Mouse (Mus musculus) forebrain, embryonic 15.5 days (tissue): Measurements from ENCODE around the gene Dock1. TPM values are rescaled to one million over a fixed set of nuclear protein-coding genes. Genes with fewer than 3 reads are reported as not detected.

ENCODE experiments used
- ATAC-seq: fragments of 200-750 bp; cut with Nextera tagmentation; replicated peaks from 2 replicates; pipeline ENCODE4 v1.8.0; 2017; ENCODE audit warnings: mild to moderate bottlenecking, moderate TSS enrichment, moderate library complexity
- H3K27ac ChIP-seq: fragments of 300-500 bp; sonication (generic); replicated peaks from 2 replicates; pipeline ENCODE4 v1.5.1; 2015; ENCODE audit warnings: mild to moderate bottlenecking, inconsistent platforms
- H3K27me3 ChIP-seq: fragments of 300-500 bp; sonication (generic); 2 replicates; pipeline ENCODE4 v1.6.1; 2015; ENCODE audit warnings: inconsistent platforms
- H3K36me3 ChIP-seq: fragments of 300-500 bp; sonication (generic); 2 replicates; pipeline ENCODE4 v1.6.1; 2015; ENCODE audit warnings: mild to moderate bottlenecking, inconsistent platforms
- H3K4me1 ChIP-seq: fragments of 300-500 bp; sonication (generic); 2 replicates; pipeline ENCODE4 v1.6.1; 2015; ENCODE audit warnings: inconsistent platforms
- H3K4me2 ChIP-seq: fragments of 300-500 bp; sonication (generic); replicated peaks from 2 replicates; pipeline ENCODE4 v1.6.1; 2015; ENCODE audit warnings: mild to moderate bottlenecking, inconsistent platforms
- H3K4me3 ChIP-seq: fragments of 300-500 bp; sonication (generic); 2 replicates; pipeline ENCODE4 v1.5.1; 2015; ENCODE audit warnings: mild to moderate bottlenecking, inconsistent platforms
- H3K9ac ChIP-seq: fragments of 300-500 bp; sonication (generic); replicated peaks from 2 replicates; pipeline ENCODE4 v1.6.1; 2015; ENCODE audit warnings: mild to moderate bottlenecking, inconsistent platforms
- H3K9me3 ChIP-seq: fragments of 300-500 bp; sonication (generic); 2 replicates; pipeline ENCODE4 v1.6.1; 2016; ENCODE audit warnings: inconsistent platforms
- WGBS: fragments of 180-500 bp; shearing (Covaris S2); methylation state at CpG from one replicate; pipeline ENCODE4 v1.1.7; 2015; ENCODE audit warnings: mixed read lengths; 5-methylcytosine and 5-hydroxymethylcytosine counted together
- polyA plus RNA-seq: library from polyadenylated mRNA; unstranded; fragments of >200 nt; fragmentation: Nextera tagmentation; extraction: Ambion mirVana; gene quantifications from 2 replicates; pipeline ENCODE4 v1.2.1, GENCODE M21; 2015

Gene Dock1
- polyA plus RNA-seq, 1 experiment from 2014 or later: 7.7 TPM

DNA sequence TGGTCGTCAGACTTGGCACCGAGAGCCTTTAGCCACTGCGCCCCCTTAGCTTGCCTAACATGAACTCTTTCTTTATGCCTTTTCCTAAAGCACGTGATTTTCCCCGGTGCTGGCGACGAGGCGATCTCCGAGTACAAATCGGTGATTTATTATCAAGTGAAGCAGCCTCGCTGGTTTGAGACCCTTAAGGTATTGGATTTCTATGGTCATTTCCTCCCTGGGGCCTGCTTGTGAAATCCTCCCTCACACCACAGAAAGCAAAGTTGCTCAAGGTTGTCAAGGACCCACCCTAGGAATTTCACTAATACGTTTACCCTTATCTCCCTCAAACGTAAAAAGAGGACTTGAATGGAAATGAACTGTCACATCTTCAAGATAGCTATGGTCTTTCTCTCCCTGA lies 94.7 kb downstream of the Dock1 start:
- Histone ChIP-seq H3K36me3 (no peaks in the 10 kb centered on the region), H3K4me1 (no peaks in the 10 kb centered on the region), H3K4me2 (no peak overlapping the region), H3K4me3 (no peak overlapping the region), H3K9me3 (no peaks in the 10 kb centered on the region), H3K9ac (no peak overlapping the region), H3K27me3 (no peaks in the 10 kb centered on the region), H3K27ac (no peak overlapping the region)
- WGBS: 94% methylated on average over 13 of the region's 13 CpGs
- no peak for ATAC-seq

DNA sequence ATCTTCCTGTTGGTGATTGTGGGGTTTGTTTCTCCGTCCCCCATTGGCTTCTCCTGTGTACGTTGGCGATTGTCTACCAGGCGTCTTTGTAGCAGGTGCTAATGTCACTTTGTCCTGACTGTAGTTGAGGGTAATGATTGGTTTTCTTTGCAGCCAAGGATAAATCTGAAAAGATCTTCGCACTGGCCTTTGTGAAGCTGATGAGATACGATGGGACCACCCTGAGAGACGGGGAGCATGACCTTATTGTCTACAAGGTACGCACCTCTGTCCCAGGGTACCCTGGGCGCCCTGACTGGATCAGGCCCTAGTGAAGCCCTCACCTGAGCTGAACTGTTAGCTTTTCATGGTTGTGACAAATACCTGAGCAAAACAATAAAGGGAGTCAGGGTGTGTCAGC lies 100.9 kb downstream of the Dock1 start:
- ATAC-seq: no peak
- WGBS: 94% methylated on average over 9 of the region's 9 CpGs

DNA sequence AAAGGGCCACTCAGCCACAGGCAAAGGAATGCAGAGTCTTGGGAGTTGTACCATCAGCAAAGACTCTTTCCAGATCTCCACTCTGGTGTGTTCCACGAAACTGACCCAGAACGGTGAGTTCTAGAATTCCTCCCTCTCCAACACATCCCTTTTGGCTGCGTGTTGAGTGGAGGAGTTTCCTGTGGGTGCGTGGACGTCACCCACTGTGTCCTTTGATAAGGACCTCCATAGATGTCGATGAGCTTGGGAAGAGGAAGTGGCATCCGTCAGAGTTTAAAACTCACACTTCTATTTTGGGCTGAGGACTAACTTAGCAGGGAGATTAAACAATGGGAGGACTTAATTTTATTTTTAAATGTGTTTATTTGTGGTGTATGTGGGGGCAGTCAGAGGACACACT lies 101.9 kb downstream of the Dock1 start:
- Histone ChIP-seq H3K4me1 (peaks cover 36% of the 10 kb centered on the region), H3K9me3 (no peaks in the 10 kb centered on the region), H3K27ac (no peak overlapping the region), H3K9ac (no peak overlapping the region), H3K4me3 (no peak overlapping the region), H3K27me3 (no peaks in the 10 kb centered on the region), H3K36me3 (no peaks in the 10 kb centered on the region), H3K4me2 (no peak overlapping the region)
- no peak for ATAC-seq
- WGBS: 93% methylated on average over 7 of the region's 7 CpGs

More for the DNA sequence above, 100.9 kb downstream of the Dock1 start:
- H3K4me3 ChIP-seq: no peak overlapping the region
- H3K27me3 ChIP-seq: no peaks in the 10 kb centered on the region
- H3K4me2 ChIP-seq: no peak overlapping the region
- no peak overlapping the region for H3K27ac ChIP-seq
- no peaks in the 10 kb centered on the region for H3K9me3 ChIP-seq
- H3K4me1 ChIP-seq: peaks cover 36% of the 10 kb centered on the region
- no peaks in the 10 kb centered on the region for H3K36me3 ChIP-seq
- no peak overlapping the region for H3K9ac ChIP-seq

DNA sequence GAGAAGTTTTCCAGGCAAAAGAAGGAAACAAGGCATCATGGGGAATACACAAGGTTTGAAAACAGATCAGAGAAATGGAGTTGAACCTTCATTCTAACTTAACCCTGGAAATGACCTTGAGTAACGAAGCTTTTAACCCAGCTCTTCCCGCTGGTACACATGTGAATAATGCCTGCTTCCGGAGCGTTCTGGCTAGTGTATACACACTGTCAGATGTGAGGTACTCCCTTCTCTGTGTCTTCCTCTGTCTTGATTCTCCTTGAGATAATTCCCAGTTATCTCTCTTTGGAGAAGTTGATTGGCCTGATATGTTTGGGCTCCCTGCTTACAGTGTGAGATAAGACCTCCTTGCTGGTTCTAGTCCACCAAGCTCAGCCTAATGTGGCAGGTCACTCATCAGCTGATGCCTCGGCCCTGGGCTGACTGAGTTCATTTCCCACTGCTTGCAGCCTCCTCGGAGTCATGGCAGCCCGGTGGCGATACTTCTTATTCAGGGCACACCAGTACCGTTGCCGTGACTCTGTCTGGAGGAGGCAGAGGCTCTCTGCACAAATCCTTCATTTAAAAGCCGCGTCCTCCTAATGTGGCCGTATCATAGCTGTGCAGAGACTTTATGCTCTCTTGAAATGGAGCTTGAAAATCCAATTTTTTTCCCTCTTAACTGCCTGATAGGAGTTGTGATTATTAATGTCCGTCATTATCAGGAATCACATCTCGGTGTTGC lies 102.6 kb downstream of the Dock1 start:
- H3K9me3 ChIP-seq: no peaks in the 10 kb centered on the region
- H3K36me3 ChIP-seq: no peaks in the 10 kb centered on the region
- no peak overlapping the region for H3K4me2 ChIP-seq
- H3K27ac ChIP-seq: 0 out of 2 replicates have a peak overlapping the region, but pooled peaks have one; percentile 9
- no peak overlapping the region for H3K9ac ChIP-seq
- 79% methylated on average over 15 of the region's 15 CpGs for WGBS
- no peaks in the 10 kb centered on the region for H3K27me3 ChIP-seq
- no peak overlapping the region for H3K4me3 ChIP-seq
- ATAC-seq: no peak
- H3K4me1 ChIP-seq: peaks cover 36% of the 10 kb centered on the region

DNA sequence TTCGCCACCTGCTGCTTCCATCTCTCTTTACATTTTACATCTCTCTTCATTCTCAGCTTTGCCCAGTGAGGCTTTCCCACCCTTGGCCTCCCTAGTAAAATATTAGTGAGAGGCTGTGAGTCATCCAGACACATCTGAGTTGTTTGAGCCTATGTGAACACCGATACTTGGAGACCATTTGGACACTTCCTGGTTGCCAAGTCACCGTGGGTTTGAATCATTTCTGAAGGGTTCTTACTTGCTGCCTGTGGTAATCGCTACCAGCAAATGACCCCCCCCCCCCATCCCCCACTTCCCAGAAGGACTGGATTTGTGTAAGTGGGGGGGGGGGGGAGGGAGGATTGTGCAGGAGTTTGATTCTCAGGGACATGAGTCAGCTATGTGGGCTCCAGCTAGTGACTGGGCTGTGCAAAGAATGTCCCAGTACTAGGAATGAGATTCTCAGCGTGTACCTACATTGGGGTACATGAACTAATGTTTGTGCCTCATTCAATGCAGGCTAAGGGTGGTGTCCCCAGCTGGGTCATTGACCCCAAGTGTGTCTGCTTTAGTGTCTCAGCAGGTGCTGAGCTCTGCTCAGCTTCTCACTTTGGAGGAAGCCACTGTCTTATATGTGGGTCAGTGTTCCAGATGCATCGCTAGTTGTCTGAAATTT lies 103.4 kb downstream of the Dock1 start:
- Histone ChIP-seq H3K9me3 (no peaks in the 10 kb centered on the region), H3K4me1 (peaks cover 36% of the 10 kb centered on the region), H3K9ac (no peak overlapping the region), H3K27me3 (no peaks in the 10 kb centered on the region), H3K27ac (peak overlapping the region; percentile 73), H3K4me2 (peak overlapping the region; percentile 27; the same call in 1 of the 2 replicates), H3K4me3 (no peak overlapping the region), H3K36me3 (no peaks in the 10 kb centered on the region)
- 66% methylated on average over 6 of the region's 6 CpGs for WGBS
- ATAC-seq: peak; percentile 35

DNA sequence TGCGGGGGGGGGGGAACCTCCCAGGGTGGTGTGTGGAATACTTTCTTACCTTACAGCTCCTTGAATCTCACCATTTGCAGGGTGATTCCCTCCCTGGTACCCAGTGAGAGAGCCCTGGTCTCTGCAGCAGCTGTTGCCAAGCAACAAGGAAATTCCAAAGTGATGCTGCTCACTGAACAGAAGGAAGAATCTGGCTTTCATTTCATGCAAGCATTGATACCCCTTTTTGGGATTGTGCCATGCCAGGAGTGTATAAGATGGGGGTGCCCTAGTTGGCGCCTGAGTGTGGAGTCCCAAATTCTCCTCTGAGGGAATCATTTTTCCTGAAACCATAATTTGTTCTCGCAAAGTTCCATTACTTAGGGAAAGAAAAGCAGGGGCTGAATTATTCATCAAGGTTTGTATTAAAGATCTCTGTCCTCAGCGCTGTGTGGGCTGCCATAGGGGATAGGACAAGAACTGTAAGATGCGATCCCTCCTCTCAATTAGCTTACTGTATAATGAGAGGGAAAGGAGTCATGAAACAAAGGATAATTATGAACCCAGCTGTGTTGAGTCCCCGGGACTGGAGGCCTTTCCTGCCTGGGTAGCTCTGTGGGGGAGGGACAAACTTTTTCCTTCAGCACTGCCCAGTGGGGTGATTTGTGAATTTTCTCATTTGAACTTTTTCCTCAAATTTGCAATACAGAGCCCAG lies 104.2 kb downstream of the Dock1 start:
- Histone ChIP-seq H3K4me1 (peaks cover 36% of the 10 kb centered on the region), H3K4me2 (peak overlapping the region; percentile 27), H3K27ac (peak overlapping the region; percentile 73), H3K4me3 (0 out of 2 replicates have a peak overlapping the region, but pooled peaks have one; percentile 9), H3K27me3 (no peaks in the 10 kb centered on the region), H3K9ac (0 out of 2 replicates have a peak overlapping the region, but pooled peaks have one; percentile 14), H3K36me3 (no peaks in the 10 kb centered on the region), H3K9me3 (no peaks in the 10 kb centered on the region)
- peak; percentile 85 for ATAC-seq
- 24% methylated on average over 6 of the region's 6 CpGs for WGBS

DNA sequence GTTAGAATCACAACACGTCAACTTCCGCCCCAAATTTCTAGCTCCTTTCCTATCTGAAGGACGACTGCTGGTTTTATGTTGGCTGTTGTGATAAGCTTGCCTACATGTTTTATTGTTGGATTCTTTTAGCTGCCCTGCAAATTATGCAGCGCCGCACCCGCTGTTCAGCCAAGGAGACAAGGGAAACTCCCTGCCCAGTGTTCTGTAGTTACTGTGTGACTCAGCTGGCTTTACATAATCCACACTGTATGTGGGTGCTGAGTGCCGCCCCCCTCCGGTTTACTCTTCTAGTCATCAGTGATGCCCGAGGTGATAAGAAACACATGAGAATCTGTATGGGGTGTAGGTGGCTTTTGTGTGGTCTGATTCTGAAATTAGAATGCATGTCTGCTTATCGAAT lies 105.2 kb downstream of the Dock1 start:
- 56% methylated on average over 10 of the region's 10 CpGs for WGBS
- H3K4me3 ChIP-seq: no peak overlapping the region
- no peak overlapping the region for H3K9ac ChIP-seq
- peak overlapping the region; percentile 0; the same call in 1 of the 2 replicates for H3K27ac ChIP-seq
- H3K27me3 ChIP-seq: no peaks in the 10 kb centered on the region
- no peak; the same call in 1 of the 2 replicates for ATAC-seq
- H3K36me3 ChIP-seq: no peaks in the 10 kb centered on the region
- H3K4me1 ChIP-seq: peaks cover 36% of the 10 kb centered on the region
- H3K4me2 ChIP-seq: no peak overlapping the region
- no peaks in the 10 kb centered on the region for H3K9me3 ChIP-seq

DNA sequence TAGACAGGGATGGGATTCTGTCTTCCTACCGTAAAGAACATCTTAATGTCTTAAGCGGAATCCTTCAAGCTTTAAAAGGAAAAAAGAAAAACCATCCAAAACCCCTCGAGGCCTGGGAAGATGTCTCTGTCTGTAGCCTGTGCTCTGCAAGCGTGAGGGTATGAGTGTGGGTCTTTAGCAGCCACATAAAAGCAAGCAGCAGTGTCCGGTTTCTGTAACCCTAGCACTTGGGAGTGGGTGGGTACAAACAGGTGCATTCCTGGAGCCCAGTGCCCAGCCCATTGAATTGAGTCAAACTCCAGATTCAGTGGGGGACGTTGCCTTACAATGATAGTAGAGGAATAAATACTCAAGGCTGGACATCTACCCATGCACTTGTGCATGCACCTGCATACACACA lies 105.9 kb downstream of the Dock1 start:
- H3K4me2 ChIP-seq: no peak overlapping the region
- H3K36me3 ChIP-seq: no peaks in the 10 kb centered on the region
- H3K27ac ChIP-seq: no peak overlapping the region
- no peaks in the 10 kb centered on the region for H3K27me3 ChIP-seq
- ATAC-seq: no peak
- 81% methylated on average over 6 of the region's 6 CpGs for WGBS
- H3K4me3 ChIP-seq: no peak overlapping the region
- H3K9me3 ChIP-seq: no peaks in the 10 kb centered on the region
- H3K4me1 ChIP-seq: peaks cover 36% of the 10 kb centered on the region
- H3K9ac ChIP-seq: no peak overlapping the region

DNA sequence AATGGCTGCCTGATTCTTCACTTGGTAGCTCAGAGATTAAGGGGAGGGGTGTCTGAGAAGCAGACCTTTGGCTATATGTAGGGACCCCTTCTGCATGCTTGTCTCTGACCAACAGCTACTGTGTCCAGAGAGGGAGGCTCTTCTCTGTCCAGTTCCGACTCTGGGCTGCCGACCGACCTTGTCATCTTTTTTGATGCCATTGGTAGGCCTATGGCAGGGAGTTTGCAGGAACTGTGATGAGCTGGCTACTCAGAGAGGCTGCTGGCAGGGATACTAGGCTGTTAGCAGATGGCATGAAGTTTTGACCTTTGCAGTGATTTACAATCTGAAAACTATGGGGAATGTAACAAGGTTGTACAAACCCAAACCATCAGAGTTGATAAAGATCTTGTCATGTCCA lies 109.3 kb downstream of the Dock1 start:
- H3K36me3 ChIP-seq: no peaks in the 10 kb centered on the region
- no peak for ATAC-seq
- no peak overlapping the region for H3K4me2 ChIP-seq
- H3K4me1 ChIP-seq: peaks cover 14% of the 10 kb centered on the region
- H3K9me3 ChIP-seq: no peaks in the 10 kb centered on the region
- no peak overlapping the region for H3K4me3 ChIP-seq
- no peak overlapping the region for H3K9ac ChIP-seq
- no peaks in the 10 kb centered on the region for H3K27me3 ChIP-seq
- no peak overlapping the region for H3K27ac ChIP-seq
- WGBS: 99% methylated on average over 3 of the region's 3 CpGs

DNA sequence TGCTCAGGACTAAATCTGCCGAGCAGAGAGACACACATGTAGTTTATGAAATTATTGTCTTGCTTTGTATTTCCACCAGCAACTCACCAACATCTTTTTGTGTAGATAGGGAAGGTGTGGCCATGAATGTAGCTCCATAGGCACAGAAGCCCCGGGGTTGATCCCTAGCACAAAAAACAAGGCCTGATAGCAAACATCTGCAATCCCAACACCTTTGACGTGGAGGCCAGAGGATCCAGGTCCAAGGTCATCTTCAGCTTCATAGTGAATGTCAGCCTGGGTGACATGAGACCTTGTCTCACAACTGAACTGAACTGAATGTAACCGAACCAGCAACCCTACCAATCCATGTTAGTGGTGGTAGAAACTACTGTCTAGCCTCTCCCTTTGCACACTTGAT lies 116.7 kb downstream of the Dock1 start:
- H3K27me3 ChIP-seq: no peaks in the 10 kb centered on the region
- no peak overlapping the region for H3K9ac ChIP-seq
- no peak overlapping the region for H3K4me2 ChIP-seq
- no peak overlapping the region for H3K4me3 ChIP-seq
- no peak overlapping the region for H3K27ac ChIP-seq
- H3K9me3 ChIP-seq: no peaks in the 10 kb centered on the region
- H3K36me3 ChIP-seq: no peaks in the 10 kb centered on the region
- no peak for ATAC-seq
- H3K4me1 ChIP-seq: no peaks in the 10 kb centered on the region
- 91% methylated on average over 4 of the region's 4 CpGs for WGBS

DNA sequence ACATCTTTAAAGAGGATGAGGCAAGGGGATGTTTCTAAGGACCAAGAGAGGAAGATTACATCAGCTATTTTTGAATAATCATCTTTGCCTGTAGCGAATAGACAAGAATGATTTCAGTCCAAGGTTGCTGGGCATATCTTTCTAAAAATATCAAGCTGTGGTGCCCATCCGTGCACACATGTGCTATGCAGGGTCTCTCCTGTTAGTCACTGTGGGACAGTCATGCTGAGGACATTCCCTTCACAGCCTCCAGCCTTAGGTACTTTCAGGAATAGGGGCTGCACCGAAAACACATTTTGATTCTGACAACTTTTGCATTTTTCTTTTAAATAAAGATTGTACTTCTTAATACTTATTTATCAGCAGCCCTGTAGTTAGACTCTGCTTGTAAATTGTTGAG lies 124.4 kb downstream of the Dock1 start:
- Histone ChIP-seq H3K4me3 (no peak overlapping the region), H3K9me3 (no peaks in the 10 kb centered on the region), H3K4me2 (no peak overlapping the region), H3K36me3 (no peaks in the 10 kb centered on the region), H3K9ac (no peak overlapping the region), H3K27ac (no peak overlapping the region), H3K4me1 (peaks cover 5% of the 10 kb centered on the region; the same call in 1 of the 2 replicates), H3K27me3 (no peaks in the 10 kb centered on the region)
- WGBS: 94% methylated on average over 3 of the region's 3 CpGs
- no peak for ATAC-seq

DNA sequence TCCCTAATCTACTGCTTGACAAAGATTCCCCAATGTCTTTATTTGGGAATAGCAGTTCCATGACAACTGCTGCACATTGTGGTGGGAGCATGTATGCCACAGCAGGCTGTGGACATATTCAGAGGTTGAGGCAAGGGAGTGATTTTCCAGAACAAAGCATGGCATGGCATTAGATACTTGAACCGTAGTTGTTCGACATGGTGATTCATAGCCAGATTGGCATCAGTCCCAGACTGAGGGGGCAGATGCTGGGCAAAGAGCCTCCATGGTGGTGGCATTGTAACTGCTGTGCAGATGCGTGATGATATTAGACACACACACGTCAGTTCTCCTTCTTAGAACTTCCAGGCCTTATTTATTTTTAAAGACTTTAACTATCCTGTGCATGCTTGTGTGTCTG lies 129.6 kb downstream of the Dock1 start:
- 30% methylated on average over 4 of the region's 4 CpGs for WGBS
- Histone ChIP-seq H3K4me3 (no peak overlapping the region), H3K27me3 (no peaks in the 10 kb centered on the region), H3K27ac (no peak overlapping the region), H3K36me3 (no peaks in the 10 kb centered on the region), H3K9me3 (no peaks in the 10 kb centered on the region), H3K4me1 (peaks cover 10% of the 10 kb centered on the region; the same call in 1 of the 2 replicates), H3K4me2 (no peak overlapping the region), H3K9ac (no peak overlapping the region)
- no peak for ATAC-seq
